Mouse (Mus musculus) limb, embryonic 13.5 days (tissue): ENCODE data around the gene Mrpl50. TPM values are rescaled to one million over a fixed set of nuclear protein-coding genes. Genes with fewer than 3 reads are reported as not detected.
"Not testable (repeated sequence)": the region's sequence is repeated elsewhere in the genome, so short reads cannot be mapped to it uniquely, and the experiment has no call there.

Source experiments
- ATAC-seq: fragments of 200-750 bp; cut with Nextera tagmentation; 2 replicates; pipeline ENCODE4 v1.8.0; 2017; ENCODE audit warnings: low read depth, moderate number of reproducible peaks, moderate TSS enrichment; ENCODE audit not compliant: low FRiP score
- H3K27ac ChIP-seq: fragments of 300-500 bp; sonication (generic); 2 replicates; pipeline ENCODE4 v1.5.1; 2015; ENCODE audit warnings: inconsistent platforms, mild to moderate bottlenecking, moderate library complexity
- H3K27me3 ChIP-seq: fragments of 300-500 bp; sonication (generic); 2 replicates; pipeline ENCODE4 v1.6.1; 2015; ENCODE audit warnings: mild to moderate bottlenecking, inconsistent platforms
- H3K36me3 ChIP-seq: fragments of 300-500 bp; sonication (generic); 2 replicates; pipeline ENCODE4 v1.6.1; 2015; ENCODE audit warnings: inconsistent platforms, mild to moderate bottlenecking, moderate library complexity
- H3K4me1 ChIP-seq: fragments of 300-500 bp; sonication (generic); 2 replicates; pipeline ENCODE4 v1.6.1; 2015; ENCODE audit warnings: inconsistent platforms
- H3K4me2 ChIP-seq: fragments of 300-500 bp; sonication (generic); replicated peaks from 2 replicates; pipeline ENCODE4 v1.6.1; 2015; ENCODE audit warnings: inconsistent platforms, mild to moderate bottlenecking, moderate library complexity
- H3K4me3 ChIP-seq: fragments of 300-500 bp; sonication (generic); 2 replicates; pipeline ENCODE4 v1.5.1; 2015; ENCODE audit warnings: moderate library complexity, mild to moderate bottlenecking, inconsistent platforms
- H3K9ac ChIP-seq: fragments of 300-500 bp; sonication (generic); 2 replicates; pipeline ENCODE4 v1.6.1; 2015; ENCODE audit warnings: mild to moderate bottlenecking, inconsistent platforms
- H3K9me3 ChIP-seq: fragments of 300-500 bp; sonication (generic); 2 replicates; pipeline ENCODE4 v1.6.1; 2016; ENCODE audit warnings: inconsistent platforms
- WGBS: fragments of 180-500 bp; shearing (Covaris S2); methylation state at CpG from one replicate; pipeline ENCODE4 v1.1.7; 2015; 5-methylcytosine and 5-hydroxymethylcytosine counted together
- polyA plus RNA-seq: library from polyadenylated mRNA; unstranded; fragments of >200 nt; fragmentation: Nextera tagmentation; extraction: Ambion mirVana; gene quantifications from 2 replicates; pipeline ENCODE4 v1.2.1, GENCODE M21; 2015

The Mrpl50 gene
- polyA plus RNA-seq, 1 experiment from 2014 or later: 87.1 TPM

GRCm38 (mm10) chr4:49503563-49503962 lies 17.3 kb downstream of the Mrpl50 start:
- H3K36me3 ChIP-seq: no peaks in the 10 kb centered on the region
- no peaks in the 10 kb centered on the region for H3K27me3 ChIP-seq
- H3K9ac ChIP-seq: no peak overlapping the region
- no peaks in the 10 kb centered on the region for H3K9me3 ChIP-seq
- H3K4me3 ChIP-seq: no peak overlapping the region
- no peaks in the 10 kb centered on the region for H3K4me1 ChIP-seq
- no peak overlapping the region for H3K27ac ChIP-seq
- 91% methylated on average over 1 of the region's 1 CpGs for WGBS
- H3K4me2 ChIP-seq: no peak overlapping the region
- ATAC-seq: no peak

GRCm38 (mm10) chr4:49485934-49486650 lies 34.8 kb downstream of the Mrpl50 start:
- H3K4me2 ChIP-seq, H3K9ac ChIP-seq, H3K4me1 ChIP-seq, H3K27ac ChIP-seq, H3K9me3 ChIP-seq, H3K36me3 ChIP-seq, H3K4me3 ChIP-seq, ATAC-seq, H3K27me3 ChIP-seq: not testable (repeated sequence)
- WGBS: 64% methylated on average over 3 of the region's 3 CpGs

- H3K4me3 ChIP-seq: no peak overlapping the region
- no peaks in the 10 kb centered on the region for H3K36me3 ChIP-seq
- H3K4me1 ChIP-seq: peaks cover 6% of the 10 kb centered on the region; the same call in 1 of the 2 replicates
- no peak overlapping the region for H3K4me2 ChIP-seq
- no peak for ATAC-seq
- 0 out of 2 replicates have a peak, but pooled peaks cover 5% of the 10 kb centered on the region for H3K27me3 ChIP-seq
- H3K9ac ChIP-seq: no peak overlapping the region
- no peak overlapping the region for H3K27ac ChIP-seq
- no peaks in the 10 kb centered on the region for H3K9me3 ChIP-seq
These were observed 35.5 kb downstream of the Mrpl50 start for GRCm38 (mm10) chr4:49485442-49485841.

- 0 out of 2 replicates have a peak, but pooled peaks cover 5% of the 10 kb centered on the region for H3K27me3 ChIP-seq
- H3K4me2 ChIP-seq: peak overlapping the region; percentile 51
- H3K9ac ChIP-seq: no peak overlapping the region
- H3K9me3 ChIP-seq: no peaks in the 10 kb centered on the region
- WGBS: 41% methylated on average over 3 of the region's 3 CpGs
- H3K36me3 ChIP-seq: no peaks in the 10 kb centered on the region
- ATAC-seq: no peak
- H3K27ac ChIP-seq: no peak overlapping the region
- H3K4me3 ChIP-seq: peak overlapping the region; percentile 14; the same call in 1 of the 2 replicates
- H3K4me1 ChIP-seq: peaks cover 19% of the 10 kb centered on the region
These were observed 40.0 kb downstream of the Mrpl50 start for GRCm38 (mm10) chr4:49480896-49481295.

- 0 out of 2 replicates have a peak overlapping the region, but pooled peaks have one; percentile 31 for H3K9ac ChIP-seq
- WGBS: 11% methylated on average over 21 of the region's 21 CpGs
- H3K4me1 ChIP-seq: peaks cover 19% of the 10 kb centered on the region
- no peak for ATAC-seq
- 0 out of 2 replicates have a peak, but pooled peaks cover 5% of the 10 kb centered on the region for H3K27me3 ChIP-seq
- peak overlapping the region; percentile 51 for H3K4me2 ChIP-seq
- no peaks in the 10 kb centered on the region for H3K36me3 ChIP-seq
- H3K9me3 ChIP-seq: no peaks in the 10 kb centered on the region
- no peak overlapping the region for H3K27ac ChIP-seq
- peak overlapping the region; percentile 14; the same call in 1 of the 2 replicates for H3K4me3 ChIP-seq
These were observed 40.7 kb downstream of the Mrpl50 start for GRCm38 (mm10) chr4:49480104-49480760.

- not testable (repeated sequence) for H3K9ac ChIP-seq, H3K36me3 ChIP-seq, H3K4me2 ChIP-seq, H3K27me3 ChIP-seq, ATAC-seq, H3K9me3 ChIP-seq, H3K4me3 ChIP-seq, H3K27ac ChIP-seq
- WGBS: 23% methylated on average over 2 of the region's 2 CpGs
- H3K4me1 ChIP-seq: peaks cover 19% of the 10 kb centered on the region
These were observed 41.9 kb downstream of the Mrpl50 start for GRCm38 (mm10) chr4:49479035-49479434.

- Histone ChIP-seq H3K27ac (no peak overlapping the region), H3K4me3 (peak overlapping the region; percentile 30), H3K36me3 (no peaks in the 10 kb centered on the region), H3K9ac (no peak overlapping the region), H3K9me3 (no peaks in the 10 kb centered on the region), H3K4me1 (peaks cover 19% of the 10 kb centered on the region), H3K4me2 (peak overlapping the region; percentile 62), H3K27me3 (0 out of 2 replicates have a peak, but pooled peaks cover 5% of the 10 kb centered on the region)
- ATAC-seq: peak; percentile 60
- WGBS: 22% methylated on average over 19 of the region's 19 CpGs
These were observed 42.6 kb downstream of the Mrpl50 start for GRCm38 (mm10) chr4:49478118-49478877.

- no peaks in the 10 kb centered on the region for H3K27me3 ChIP-seq
- ATAC-seq: no peak
- H3K27ac ChIP-seq: no peak overlapping the region
- no peaks in the 10 kb centered on the region for H3K9me3 ChIP-seq
- H3K4me3 ChIP-seq: no peak overlapping the region
- H3K4me1 ChIP-seq: peaks cover 8% of the 10 kb centered on the region; the same call in 1 of the 2 replicates
- H3K4me2 ChIP-seq: no peak overlapping the region
- H3K36me3 ChIP-seq: no peaks in the 10 kb centered on the region
- no peak overlapping the region for H3K9ac ChIP-seq
These were observed 46.3 kb downstream of the Mrpl50 start for GRCm38 (mm10) chr4:49474583-49474982.

GRCm38 (mm10) chr4:49473435-49474100 lies 47.3 kb downstream of the Mrpl50 start, which contains the start of gene Acnat1:
TSS of gene Acnat1 (minus strand) at chr4:49473912.
- ATAC-seq: no peak
- H3K27me3 ChIP-seq: no peaks in the 10 kb centered on the region
- no peaks in the 10 kb centered on the region for H3K36me3 ChIP-seq
- no peak within 1 kb of the TSS for H3K4me3 ChIP-seq
- peaks cover 6% of the 10 kb centered on the region; the same call in 1 of the 2 replicates for H3K4me1 ChIP-seq
- no peak within 1 kb of the TSS for H3K4me2 ChIP-seq
- no peak within 1 kb of the TSS for H3K27ac ChIP-seq
- no peak within 1 kb of the TSS for H3K9ac ChIP-seq
- H3K9me3 ChIP-seq: no peaks in the 10 kb centered on the region
- WGBS: 51% methylated on average over 3 of the region's 3 CpGs

GRCm38 (mm10) chr4:49469435-49470151 lies 51.3 kb downstream of the Mrpl50 start:
- no peak overlapping the region for H3K4me3 ChIP-seq
- no peak for ATAC-seq

GRCm38 (mm10) chr4:49467360-49467759 lies 53.5 kb downstream of the Mrpl50 start:
- no peak overlapping the region for H3K9ac ChIP-seq
- 92% methylated on average over 6 of the region's 6 CpGs for WGBS
- H3K27ac ChIP-seq: no peak overlapping the region
- no peak overlapping the region for H3K4me2 ChIP-seq
- no peak for ATAC-seq
- H3K27me3 ChIP-seq: no peaks in the 10 kb centered on the region
- H3K4me3 ChIP-seq: no peak overlapping the region
- H3K4me1 ChIP-seq: no peaks in the 10 kb centered on the region
- H3K9me3 ChIP-seq: no peaks in the 10 kb centered on the region
- H3K36me3 ChIP-seq: no peaks in the 10 kb centered on the region

More at GRCm38 (mm10) chr4:49469435-49470151, 51.3 kb downstream of the Mrpl50 start:
- H3K4me1 ChIP-seq: no peaks in the 10 kb centered on the region
- H3K27ac ChIP-seq: no peak overlapping the region
- no peaks in the 10 kb centered on the region for H3K9me3 ChIP-seq
- no peaks in the 10 kb centered on the region for H3K36me3 ChIP-seq
- H3K4me2 ChIP-seq: no peak overlapping the region
- no peaks in the 10 kb centered on the region for H3K27me3 ChIP-seq
- no peak overlapping the region for H3K9ac ChIP-seq
- 66% methylated on average over 3 of the region's 3 CpGs for WGBS
